Mouse (Mus musculus): ENCODE results near the gene Parp8. TPM values are rescaled to one million over a fixed set of nuclear protein-coding genes. Genes with fewer than 3 reads are reported as not detected.

The Parp8 gene
- polyA plus RNA-seq, 1 experiment from 2014 or later: 12.1 TPM

Other genes with a start within 250 kb of the Parp8 start
- 8.2 and 9.2 TPM in 2 replicates for gene Emb, start 183.0 kb upstream of the Parp8 start, polyA plus RNA-seq (2015; fragmentation: Nextera tagmentation; extraction: Ambion mirVana)
- gene Gm17509, start 195.5 kb upstream of the Parp8 start, polyA plus RNA-seq (2015; fragmentation: Nextera tagmentation; extraction: Ambion mirVana): 0.07 and 0.10 TPM in 2 replicates

Measured in heart, embryonic 13.5 days (tissue).